Mouse (Mus musculus) MEL (cell line): ENCODE measurements around the gene Ehbp1l1. TPM values are rescaled to one million over a fixed set of nuclear protein-coding genes. Genes with fewer than 3 reads are reported as not detected.

ENCODE experiments used
- DNase-seq: peaks from one replicate; pipeline ENCODE4 v3.0.0; 2011; ENCODE audit warnings: low read depth, low spot score
- H3K27ac ChIP-seq: 2 replicates; pipeline ENCODE4 v1.5.1; 2012; ENCODE audit warnings: low read depth, mild to moderate bottlenecking, control low read depth, low read length, moderate library complexity; ENCODE audit not compliant: control insufficient read depth
- H3K27me3 ChIP-seq, 2 experiments: fragments of 150-350 bp in 1 of 2; sonication (generic) in 1 of 2; 2 replicates each; pipeline ENCODE4 v1.6.1; 2012; ENCODE audit warnings: low read length in 2 of 2, mild to moderate bottlenecking in 2 of 2, improper control_type of control experiment in 1 of 2, moderate library complexity in 1 of 2; ENCODE audit not compliant: insufficient read depth in 2 of 2, control insufficient read depth in 1 of 2
- H3K36me3 ChIP-seq, 2 experiments: 2 replicates each; pipeline ENCODE4 v1.6.1; 2012 to 2014; ENCODE audit warnings: low read length in 2 of 2, improper control_type of control experiment in 1 of 2, inconsistent platforms in 1 of 2, mild to moderate bottlenecking in 1 of 2; ENCODE audit not compliant: insufficient read depth in 2 of 2, control insufficient read depth in 1 of 2
- H3K4me1 ChIP-seq, 2 experiments: fragments of 150-350 bp in 1 of 2; sonication (generic) in 1 of 2; 2 replicates each; pipeline ENCODE4 v1.6.1; 2012; ENCODE audit warnings: low read length in 2 of 2, improper control_type of control experiment in 1 of 2, mild to moderate bottlenecking in 1 of 2; ENCODE audit not compliant: insufficient read depth in 2 of 2, control insufficient read depth in 1 of 2
- H3K4me3 ChIP-seq, 2 experiments: fragments of 150-350 bp in 1 of 2; sonication (generic) in 1 of 2; 2 replicates each; pipeline ENCODE4 v1.5.1; 2012; ENCODE audit warnings: low read depth in 2 of 2, low read length in 2 of 2, mild to moderate bottlenecking in 2 of 2, moderate library complexity in 2 of 2, control low read depth in 1 of 2, improper control_type of control experiment in 1 of 2; ENCODE audit not compliant: control insufficient read depth in 1 of 2, insufficient read depth in 1 of 2
- H3K79me2 ChIP-seq: 2 replicates; pipeline ENCODE4 v1.6.1; 2012; ENCODE audit warnings: mild to moderate bottlenecking, low read length, moderate library complexity; ENCODE audit not compliant: control insufficient read depth, poor library complexity, insufficient read depth
- H3K9ac ChIP-seq: 2 replicates; pipeline ENCODE4 v1.6.1; 2012; ENCODE audit warnings: low read depth, mild to moderate bottlenecking, control low read depth, low read length, moderate library complexity; ENCODE audit not compliant: control insufficient read depth, poor library complexity, severe bottlenecking
- H3K9me3 ChIP-seq: fragments of 150-350 bp; sonication (generic); replicated peaks from 2 replicates; pipeline ENCODE4 v1.6.1; 2012; ENCODE audit warnings: mild to moderate bottlenecking, low read length, improper control_type of control experiment, moderate library complexity; ENCODE audit not compliant: insufficient read depth
- CHD1 ChIP-seq: IDR thresholded peaks from 2 replicates; pipeline ENCODE4 v1.6.1; 2012; ENCODE audit warnings: low read depth, mild to moderate bottlenecking, inconsistent platforms, low read length, improper control_type of control experiment
- CTCF ChIP-seq, 3 experiments: IDR thresholded peaks in 2 of 3; conservative IDR thresholded peaks in 1 of 3; 2 replicates each; pipeline ENCODE4 v1.5.1; 2011 to 2012; ENCODE audit warnings: low read length in 3 of 3, low read depth in 2 of 3, mild to moderate bottlenecking in 2 of 3, improper control_type of control experiment in 1 of 3, inconsistent platforms in 1 of 3, mixed read lengths in 1 of 3, moderate library complexity in 1 of 3; ENCODE audit not compliant: control insufficient read depth in 1 of 3, insufficient read depth in 1 of 3, poor library complexity in 1 of 3, severe bottlenecking in 1 of 3
- ETS1 ChIP-seq: IDR thresholded peaks from 2 replicates; pipeline ENCODE4 v1.6.1; 2012; ENCODE audit warnings: low read depth, mild to moderate bottlenecking, inconsistent platforms, low read length, improper control_type of control experiment, moderate library complexity
- GABPA ChIP-seq: IDR thresholded peaks from 2 replicates; pipeline ENCODE4 v1.6.1; 2012; ENCODE audit warnings: low read depth, mild to moderate bottlenecking, inconsistent platforms, low read length, improper control_type of control experiment, moderate library complexity
- KAT2A ChIP-seq: conservative IDR thresholded peaks from 2 replicates; pipeline ENCODE4 v1.6.1; 2012; ENCODE audit warnings: low read depth, low read length, improper control_type of control experiment, inconsistent platforms
- MAFK ChIP-seq: IDR thresholded peaks from 2 replicates; pipeline ENCODE4 v1.6.1; 2011; ENCODE audit warnings: low read depth, mild to moderate bottlenecking, low read length, improper control_type of control experiment, borderline replicate concordance
- MAZ ChIP-seq: IDR thresholded peaks from 2 replicates; pipeline ENCODE4 v1.6.1; 2012; ENCODE audit warnings: low read depth, mild to moderate bottlenecking, inconsistent platforms, low read length, improper control_type of control experiment
- MEF2A ChIP-seq: IDR thresholded peaks from 2 replicates; pipeline ENCODE4 v1.6.1; 2014; ENCODE audit warnings: low read depth, mild to moderate bottlenecking, inconsistent platforms, low read length, improper control_type of control experiment; ENCODE audit not compliant: poor library complexity, insufficient replicate concordance, severe bottlenecking; ENCODE audit errors: extremely low read depth
- MYC ChIP-seq: IDR thresholded peaks from 2 replicates; pipeline ENCODE4 v1.6.1; 2011; ENCODE audit warnings: low read depth, mild to moderate bottlenecking, low read length, improper control_type of control experiment, moderate library complexity
- NRF1 ChIP-seq: IDR thresholded peaks from 2 replicates; pipeline ENCODE4 v1.6.1; 2014; ENCODE audit warnings: low read depth, mild to moderate bottlenecking, inconsistent platforms, low read length, improper control_type of control experiment, moderate library complexity; ENCODE audit not compliant: poor library complexity, insufficient read depth, severe bottlenecking
- POLR2A ChIP-seq, 2 experiments: IDR thresholded peaks; 2 replicates each; pipeline ENCODE4 v1.6.1; 2011 to 2012; ENCODE audit warnings: low read length in 2 of 2, mild to moderate bottlenecking in 2 of 2, control low read depth in 1 of 2, improper control_type of control experiment in 1 of 2, low read depth in 1 of 2, moderate library complexity in 1 of 2; ENCODE audit not compliant: control insufficient read depth in 1 of 2, insufficient read depth in 1 of 2, poor library complexity in 1 of 2
- POLR2AphosphoS2 ChIP-seq: IDR thresholded peaks from 2 replicates; pipeline ENCODE4 v1.6.1; 2011; ENCODE audit warnings: low read length, improper control_type of control experiment
- RAD21 ChIP-seq: IDR thresholded peaks from 2 replicates; pipeline ENCODE4 v1.6.1; 2011; ENCODE audit warnings: mild to moderate bottlenecking, low read depth, low read length, improper control_type of control experiment
- RCOR1 ChIP-seq: IDR thresholded peaks from 2 replicates; pipeline ENCODE4 v1.6.1; 2012; ENCODE audit warnings: low read depth, mild to moderate bottlenecking, inconsistent platforms, low read length, improper control_type of control experiment
- SIN3A ChIP-seq: IDR thresholded peaks from 2 replicates; pipeline ENCODE4 v1.6.1; 2012; ENCODE audit warnings: low read length, improper control_type of control experiment, inconsistent platforms
- SMC3 ChIP-seq: IDR thresholded peaks from 2 replicates; pipeline ENCODE4 v1.6.1; 2011; ENCODE audit warnings: low read depth, low read length, improper control_type of control experiment
- TAL1 ChIP-seq: IDR thresholded peaks from 2 replicates; pipeline ENCODE4 v1.6.1; 2012; ENCODE audit warnings: mild to moderate bottlenecking, inconsistent platforms, low read length, moderate library complexity, mixed read lengths
- USF2 ChIP-seq, 2 experiments: IDR thresholded peaks; 2 replicates each; pipeline ENCODE4 v1.6.1; 2011 to 2012; ENCODE audit warnings: improper control_type of control experiment in 2 of 2, low read length in 2 of 2, borderline replicate concordance in 1 of 2, inconsistent platforms in 1 of 2, low read depth in 1 of 2, mild to moderate bottlenecking in 1 of 2; ENCODE audit not compliant: insufficient read depth in 1 of 2
- ZC3H11A ChIP-seq: IDR thresholded peaks from 2 replicates; pipeline ENCODE4 v1.6.1; 2012; ENCODE audit warnings: low read depth, mild to moderate bottlenecking, inconsistent platforms, low read length, improper control_type of control experiment
- polyA plus RNA-seq, 2 experiments: library from polyadenylated mRNA; stranded (reverse) in 1 of 2; unstranded in 1 of 2; fragments of >175 nt in 1 of 2; fragments of >200 nt in 1 of 2; gene quantifications; 2 replicates each; pipeline versions ENCODE4 v1.2.1 to v1.2.4; 2012; ENCODE audit warnings: low replicate concordance in 2 of 2, low read depth in 1 of 2; ENCODE audit not compliant: insufficient read length in 2 of 2, insufficient read depth in 1 of 2, missing spikeins in 1 of 2
- total RNA-seq: library from RNA; depleted of rRNA; stranded (reverse); fragments of 300-350 nt; gene quantifications from 2 replicates; pipeline ENCODE4 v1.2.3, GENCODE M21; 2012

Gene Ehbp1l1
- total and polyA plus RNA-seq, 3 experiments: 63.2 to 113 (median 77.3) TPM

DNA sequence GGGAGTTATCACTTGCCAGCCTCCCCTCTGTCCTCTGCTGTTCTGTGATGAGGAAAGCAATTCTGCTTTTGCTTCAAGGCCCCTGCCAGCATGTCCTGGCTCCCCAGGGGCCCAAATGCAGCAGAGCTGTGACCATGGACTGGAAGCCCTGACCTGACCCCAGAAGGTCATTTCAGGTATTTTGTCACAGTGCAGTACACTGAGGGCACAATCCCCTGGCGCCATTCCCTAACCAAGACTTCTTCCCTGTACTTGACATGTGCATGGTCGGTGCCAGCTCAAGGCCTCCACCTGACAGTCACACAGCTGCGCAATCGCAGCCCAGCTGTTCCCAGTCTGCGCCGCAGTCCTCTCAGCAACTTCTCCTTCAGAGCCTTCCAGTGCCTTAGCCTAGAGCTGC is 37.0 kb upstream of the Ehbp1l1 start:
- H3K9me3 ChIP-seq: no peaks in the 10 kb centered on the region
- no peak overlapping the region for H3K9ac ChIP-seq
- no peak for DNase-seq
- no peak overlapping the region for H3K27ac ChIP-seq
- H3K79me2 ChIP-seq: no peaks in the 10 kb centered on the region
- H3K4me1 ChIP-seq: no peaks in the 10 kb centered on the region
- no peaks in the 10 kb centered on the region for H3K36me3 ChIP-seq
- H3K4me3 ChIP-seq: no peak overlapping the region
- no peak for TF ChIP-seq TAL1
- H3K27me3 ChIP-seq: no peaks in the 10 kb centered on the region

DNA sequence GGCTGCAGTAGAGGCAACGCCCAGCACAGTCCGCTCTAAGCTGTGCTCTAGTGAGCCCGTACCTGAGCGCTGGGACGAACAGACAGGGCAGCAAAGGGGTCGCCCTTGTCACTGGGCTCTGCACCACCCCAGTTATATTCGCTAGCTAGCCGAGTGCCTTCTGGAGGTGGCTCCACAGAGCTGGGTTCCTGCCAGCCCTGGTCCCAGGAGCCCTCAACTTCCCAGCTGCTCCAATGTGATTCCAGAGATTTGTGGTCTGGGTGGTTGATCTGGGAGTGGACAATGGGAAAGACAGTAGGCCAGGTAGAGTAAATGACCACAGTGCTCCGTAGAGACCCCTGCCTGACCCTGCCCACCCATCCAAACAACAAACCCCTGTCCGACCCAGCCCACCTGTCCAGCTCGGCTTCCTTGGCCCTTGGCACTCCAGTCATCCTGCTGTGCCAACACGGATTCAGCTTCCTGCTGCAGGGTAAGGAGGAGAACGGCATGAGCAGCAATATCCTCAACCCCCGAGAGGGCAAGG is 32.8 kb upstream of the Ehbp1l1 start:
- TF ChIP-seq MEF2A (no peak), SIN3A (no peak), POLR2AphosphoS2 (no peak), ZC3H11A (no peak), CHD1 (no peak), NRF1 (no peak), POLR2A (IDR thresholded peaks at IDR 0.05; ENCODE audit: control insufficient read depth in 1 of 2, insufficient read depth in 1 of 2, low read depth in 1 of 2, low read length in 2 of 2, poor library complexity in 1 of 2) (no peak), GABPA (no peak), MYC (no peak), SMC3 (no peak), KAT2A (no peak), USF2 (IDR thresholded peaks at IDR 0.05; ENCODE audit: borderline replicate concordance in 1 of 2, insufficient read depth in 1 of 2, low read depth in 1 of 2, low read length in 2 of 2) (no peak), MAZ (no peak)
- Histone ChIP-seq H3K27me3 (no peaks in the 10 kb centered on the region), H3K27ac (no peak overlapping the region), H3K4me3 (no peak overlapping the region), H3K79me2 (no peaks in the 10 kb centered on the region), H3K9me3 (no peaks in the 10 kb centered on the region), H3K4me1 (no peaks in the 10 kb centered on the region), H3K9ac (no peak overlapping the region), H3K36me3 (no peaks in the 10 kb centered on the region)
- DNase-seq: no peak

- Histone ChIP-seq H3K4me1 (no peaks in the 10 kb centered on the region), H3K27ac (no peak overlapping the region), H3K36me3 (no peaks in the 10 kb centered on the region), H3K4me3 (no peak overlapping the region), H3K79me2 (no peaks in the 10 kb centered on the region), H3K9me3 (no peaks in the 10 kb centered on the region), H3K27me3 (no peaks in the 10 kb centered on the region), H3K9ac (no peak overlapping the region)
- no peak for DNase-seq
- no peak for TF ChIP-seq MEF2A
- TF ChIP-seq KAT2A: no peak
- no peak for TF ChIP-seq POLR2A (IDR thresholded peaks at IDR 0.05; ENCODE audit: control insufficient read depth in 1 of 2, insufficient read depth in 1 of 2, low read depth in 1 of 2, low read length in 2 of 2, poor library complexity in 1 of 2)
- no peak for TF ChIP-seq RAD21
- no peak for TF ChIP-seq RCOR1
- TF ChIP-seq MAFK: no peak
- TF ChIP-seq CTCF (IDR thresholded peaks at IDR 0.05 in 2 of 3, conservative IDR thresholded peaks at IDR 0.05 in 1 of 3; ENCODE audit: control insufficient read depth in 1 of 3, insufficient read depth in 1 of 3, low read depth in 2 of 3, low read length in 3 of 3, poor library complexity in 1 of 3, severe bottlenecking in 1 of 3): no peak
- no peak for TF ChIP-seq NRF1
- no peak for TF ChIP-seq ETS1
These were observed 31.0 kb upstream of the Ehbp1l1 start for GRCm38 (mm10) chr19:5756991-5757636.
